Mouse (Mus musculus) hindbrain, embryonic 14.5 days (tissue): ENCODE data around the gene Kat2a. TPM values are rescaled to one million over a fixed set of nuclear protein-coding genes. Genes with fewer than 3 reads are reported as not detected.
A peak's percentile ranks its signal among the peaks of the same experiment; 100 is the strongest.

Experiments
- ATAC-seq: fragments of 200-750 bp; cut with Nextera tagmentation; 2 replicates; pipeline ENCODE4 v1.8.0; 2017; ENCODE audit warnings: moderate number of reproducible peaks, mild to moderate bottlenecking, moderate TSS enrichment, moderate library complexity; ENCODE audit not compliant: low FRiP score
- DNase-seq: peaks from one replicate; pipeline ENCODE4 v3.0.0-alpha.2; 2015; ENCODE audit warnings: low spot score
- H3K27ac ChIP-seq: fragments of 300-500 bp; sonication (generic); 2 replicates; pipeline ENCODE4 v1.5.1; 2014; ENCODE audit warnings: mild to moderate bottlenecking, moderate library complexity
- H3K27me3 ChIP-seq: fragments of 300-500 bp; sonication (generic); 2 replicates; pipeline ENCODE4 v1.6.1; 2014; ENCODE audit warnings: mild to moderate bottlenecking, low read length, mixed read lengths; ENCODE audit not compliant: control insufficient read depth, insufficient read depth
- H3K36me3 ChIP-seq: fragments of 300-500 bp; sonication (generic); replicated peaks from 2 replicates; pipeline ENCODE4 v1.6.1; 2014; ENCODE audit not compliant: control insufficient read depth, insufficient read depth
- H3K4me1 ChIP-seq: fragments of 300-500 bp; sonication (generic); replicated peaks from 2 replicates; pipeline ENCODE4 v1.6.1; 2014; ENCODE audit warnings: antibody characterized with exemption, low read length, mixed read lengths; ENCODE audit not compliant: control insufficient read depth, insufficient read depth
- H3K4me2 ChIP-seq: fragments of 300-500 bp; sonication (generic); replicated peaks from 2 replicates; pipeline ENCODE4 v1.6.1; 2014; ENCODE audit warnings: mild to moderate bottlenecking, moderate library complexity
- H3K4me3 ChIP-seq: fragments of 300-500 bp; sonication (generic); replicated peaks from 2 replicates; pipeline ENCODE4 v1.5.1; 2014; ENCODE audit warnings: mild to moderate bottlenecking, low read length
- H3K9ac ChIP-seq: fragments of 300-500 bp; sonication (generic); 2 replicates; pipeline ENCODE4 v1.6.1; 2014
- H3K9me3 ChIP-seq: fragments of 300-500 bp; sonication (generic); 2 replicates; pipeline ENCODE4 v1.6.1; 2016; ENCODE audit warnings: low read length; ENCODE audit not compliant: control insufficient read depth
- WGBS: fragments of 180-500 bp; shearing (Covaris S2); extraction: QIAGEN DNeasy Blood & Tissue Kit; methylation state at CpG from one replicate; pipeline ENCODE4 v1.1.7; 2014; 5-methylcytosine and 5-hydroxymethylcytosine counted together
- polyA plus RNA-seq: library from polyadenylated mRNA; unstranded; fragments of >200 nt; fragmentation: Nextera tagmentation; extraction: Ambion mirVana; gene quantifications from 2 replicates; pipeline ENCODE4 v1.2.1, GENCODE M21; 2014

Gene Kat2a
- polyA plus RNA-seq, 1 experiment from 2014 or later, result 57.8 TPM

DNA sequence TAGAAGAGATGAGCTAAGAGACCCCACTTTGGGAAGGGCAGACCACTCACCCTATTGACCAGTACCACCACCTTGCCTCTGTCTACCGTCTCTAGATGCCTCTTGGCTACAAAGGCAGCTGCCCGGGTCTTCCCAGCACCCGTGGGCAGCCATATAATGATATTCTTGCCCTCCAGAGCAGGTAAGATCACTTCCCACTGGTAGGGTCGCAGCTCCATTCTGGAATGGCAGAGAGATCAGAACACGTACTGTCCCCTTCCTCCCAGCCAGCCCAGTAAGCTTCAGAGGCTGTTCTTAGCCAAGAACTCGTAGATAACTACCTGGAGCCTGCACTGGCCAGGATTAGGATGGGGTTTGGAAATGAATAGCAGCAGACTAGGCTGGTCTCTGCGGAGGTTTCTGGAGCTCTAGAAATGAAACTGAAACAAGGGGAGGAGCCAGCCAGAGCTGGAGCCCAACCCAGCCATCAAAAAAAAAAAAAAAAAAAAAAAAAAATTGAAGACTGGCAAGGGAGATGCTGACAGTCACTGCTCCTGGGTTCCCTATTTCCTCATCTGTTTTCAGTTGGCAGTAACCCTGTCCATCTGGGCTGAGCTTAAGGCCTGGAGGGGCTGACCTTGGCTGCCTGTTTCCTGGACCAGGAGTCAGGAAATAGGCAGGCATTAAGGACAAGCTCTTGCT is 8.3 kb downstream of the Kat2a start, which contains the start of gene Dhx58:
Gene Dhx58 (minus strand): TSS at position 421 of the 681 bp plus-strand sequence.
- H3K4me1 ChIP-seq, result no peaks in the 10 kb centered on the region
- no peak within 1 kb of the TSS for H3K9ac ChIP-seq
- no peak within 1 kb of the TSS for H3K4me2 ChIP-seq
- 0 out of 2 replicates have a peak, but pooled peaks cover 7% of the 10 kb centered on the region for H3K27me3 ChIP-seq
- H3K36me3 ChIP-seq, result peaks cover 47% of the 10 kb centered on the region
- H3K9me3 ChIP-seq, result no peaks in the 10 kb centered on the region
- 67% methylated on average over 7 of the region's 7 CpGs for WGBS
- DNase-seq, result no peak
- no peak within 1 kb of the TSS for H3K27ac ChIP-seq
- H3K4me3 ChIP-seq, result no peak within 1 kb of the TSS
- ATAC-seq, result no peak

DNA sequence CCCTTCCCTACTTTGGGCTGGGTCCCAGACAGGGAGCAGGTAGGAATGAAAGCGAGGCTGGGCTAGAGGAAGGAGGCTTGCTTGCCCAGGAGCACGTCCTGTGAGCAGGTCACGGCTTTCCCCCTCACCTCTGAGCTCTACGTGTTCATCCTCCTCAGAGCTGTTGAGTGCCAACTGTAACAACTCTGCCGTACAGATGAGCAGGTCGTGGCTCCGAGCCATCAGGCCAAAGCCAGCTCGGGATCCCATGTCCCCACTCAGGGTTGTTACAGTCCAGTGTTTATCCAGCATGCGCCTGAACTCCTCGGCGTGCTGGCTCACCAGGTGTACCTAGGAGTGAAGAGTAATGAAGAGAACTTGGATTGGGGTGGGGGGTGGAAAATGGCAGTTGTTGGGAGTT is 8.9 kb downstream of the Kat2a start:
- Histone ChIP-seq H3K9me3 (no peaks in the 10 kb centered on the region), H3K4me1 (no peaks in the 10 kb centered on the region), H3K4me3 (no peak overlapping the region), H3K27ac (no peak overlapping the region), H3K9ac (no peak overlapping the region), H3K36me3 (peaks cover 41% of the 10 kb centered on the region), H3K4me2 (no peak overlapping the region), H3K27me3 (0 out of 2 replicates have a peak, but pooled peaks cover 7% of the 10 kb centered on the region)
- WGBS, result 70% methylated on average over 11 of the region's 11 CpGs
- no peak for ATAC-seq
- no peak for DNase-seq

DNA sequence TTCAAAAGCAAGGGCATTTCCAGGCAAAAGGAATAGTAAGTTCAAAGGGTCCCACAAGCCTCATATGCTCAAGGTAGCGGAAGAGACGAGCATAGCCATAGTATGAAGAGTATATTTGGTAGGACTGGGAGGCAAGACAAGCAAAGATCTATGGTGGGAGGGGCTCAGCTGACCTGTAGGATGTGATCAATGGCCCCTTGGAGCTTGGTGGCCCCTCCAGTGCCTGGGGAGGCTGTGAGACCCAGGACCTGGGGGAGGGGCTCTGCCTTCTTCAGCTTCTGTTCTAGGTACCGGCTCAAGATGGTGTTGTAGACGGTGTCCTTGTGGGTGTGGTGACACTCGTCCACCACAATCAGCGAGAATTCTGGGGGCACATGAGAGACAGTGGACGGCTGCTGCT is 9.4 kb downstream of the Kat2a start:
- no peak overlapping the region for H3K4me2 ChIP-seq

GRCm38 (mm10) chr11:100702081-100702851 is 10.0 kb downstream of the Kat2a start:
- H3K4me1 ChIP-seq, result no peaks in the 10 kb centered on the region
- H3K9me3 ChIP-seq, result no peaks in the 10 kb centered on the region
- H3K4me2 ChIP-seq, result no peak overlapping the region
- 35% methylated on average over 19 of the region's 19 CpGs for WGBS
- DNase-seq (peak; percentile 87), ATAC-seq (no peak)
- no peak overlapping the region for H3K9ac ChIP-seq
- H3K4me3 ChIP-seq, result no peak overlapping the region
- H3K27ac ChIP-seq, result no peak overlapping the region
- H3K36me3 ChIP-seq, result peaks cover 30% of the 10 kb centered on the region
- H3K27me3 ChIP-seq, result 0 out of 2 replicates have a peak, but pooled peaks cover 7% of the 10 kb centered on the region

More for the DNA sequence above, 9.4 kb downstream of the Kat2a start:
- no peak overlapping the region for H3K27ac ChIP-seq
- DNase-seq (no peak), ATAC-seq (no peak)
- H3K4me3 ChIP-seq, result no peak overlapping the region
- H3K9me3 ChIP-seq, result no peaks in the 10 kb centered on the region
- WGBS, result 39% methylated on average over 7 of the region's 7 CpGs
- H3K4me1 ChIP-seq, result no peaks in the 10 kb centered on the region
- no peak overlapping the region for H3K9ac ChIP-seq
- 0 out of 2 replicates have a peak, but pooled peaks cover 7% of the 10 kb centered on the region for H3K27me3 ChIP-seq
- H3K36me3 ChIP-seq, result peaks cover 36% of the 10 kb centered on the region

DNA sequence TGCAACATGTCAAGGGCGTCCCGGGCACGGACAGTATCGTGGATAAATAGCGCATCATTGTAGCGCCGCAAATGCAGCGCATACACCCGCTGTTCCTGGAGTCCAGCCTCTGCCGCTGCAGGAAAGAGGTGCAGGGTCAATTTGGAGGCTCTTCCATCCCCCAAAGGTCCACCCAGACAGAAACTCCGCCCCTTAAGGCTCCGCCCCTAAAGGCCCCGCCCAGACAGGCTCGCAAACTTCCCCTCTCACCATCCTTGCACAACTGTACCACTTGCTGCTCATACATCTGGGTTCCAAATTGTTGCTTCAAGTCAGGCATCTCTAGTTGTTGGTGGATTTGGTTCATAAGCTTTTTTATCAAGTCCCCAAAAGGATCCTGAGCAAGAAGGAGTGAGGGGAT is 11.0 kb downstream of the Kat2a start:
- ATAC-seq (no peak), DNase-seq (no peak)
- H3K4me3 ChIP-seq, result 0 out of 2 replicates have a peak overlapping the region, but pooled peaks have one; percentile 7
- H3K27me3 ChIP-seq, result 0 out of 2 replicates have a peak, but pooled peaks cover 7% of the 10 kb centered on the region
- H3K36me3 ChIP-seq, result peaks cover 20% of the 10 kb centered on the region
- H3K9ac ChIP-seq, result 0 out of 2 replicates have a peak overlapping the region, but pooled peaks have one; percentile 24
- H3K4me1 ChIP-seq, result no peaks in the 10 kb centered on the region
- WGBS, result 2% methylated on average over 14 of the region's 14 CpGs
- no peak overlapping the region for H3K27ac ChIP-seq
- no peaks in the 10 kb centered on the region for H3K9me3 ChIP-seq
- H3K4me2 ChIP-seq, result peak overlapping the region; percentile 33

- H3K36me3 ChIP-seq, result peaks cover 14% of the 10 kb centered on the region
- H3K4me2 ChIP-seq, result no peak overlapping the region
- H3K4me1 ChIP-seq, result no peaks in the 10 kb centered on the region
- 0 out of 2 replicates have a peak, but pooled peaks cover 7% of the 10 kb centered on the region for H3K27me3 ChIP-seq
- H3K9ac ChIP-seq, result 0 out of 2 replicates have a peak overlapping the region, but pooled peaks have one; percentile 24
- DNase-seq (no peak), ATAC-seq (no peak)
- H3K9me3 ChIP-seq, result no peaks in the 10 kb centered on the region
- H3K4me3 ChIP-seq, result no peak overlapping the region
- H3K27ac ChIP-seq, result no peak overlapping the region
- WGBS, result 70% methylated on average over 3 of the region's 3 CpGs
Observed at GRCm38 (mm10) chr11:100700710-100701109, 11.6 kb downstream of the Kat2a start.

DNA sequence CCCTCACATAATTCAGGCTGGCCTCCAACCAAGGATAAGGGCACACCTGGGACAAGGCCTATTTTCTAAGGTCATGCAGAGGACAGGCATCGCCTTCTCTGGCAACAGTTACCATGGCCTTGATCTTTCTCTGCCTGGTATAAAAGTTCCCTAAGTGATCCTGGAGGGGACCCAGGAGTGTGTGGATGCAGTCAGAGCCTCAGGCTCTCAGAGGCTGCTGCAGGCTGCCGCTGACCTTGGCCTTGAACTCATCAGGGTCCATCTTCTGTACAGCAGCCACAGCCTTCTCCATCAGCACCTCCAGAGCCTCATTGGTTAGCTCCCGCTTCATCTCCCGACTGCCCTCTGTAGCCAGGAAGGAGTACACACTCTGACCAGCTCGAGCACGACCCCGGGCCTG is 14.3 kb downstream of the Kat2a start:
- Histone ChIP-seq H3K27me3 (0 out of 2 replicates have a peak, but pooled peaks cover 7% of the 10 kb centered on the region), H3K9ac (no peak overlapping the region), H3K4me1 (no peaks in the 10 kb centered on the region), H3K36me3 (no peaks in the 10 kb centered on the region), H3K27ac (no peak overlapping the region), H3K9me3 (no peaks in the 10 kb centered on the region), H3K4me3 (no peak overlapping the region), H3K4me2 (no peak overlapping the region)
- DNase-seq (no peak), ATAC-seq (no peak)
- 79% methylated on average over 7 of the region's 7 CpGs for WGBS

DNA sequence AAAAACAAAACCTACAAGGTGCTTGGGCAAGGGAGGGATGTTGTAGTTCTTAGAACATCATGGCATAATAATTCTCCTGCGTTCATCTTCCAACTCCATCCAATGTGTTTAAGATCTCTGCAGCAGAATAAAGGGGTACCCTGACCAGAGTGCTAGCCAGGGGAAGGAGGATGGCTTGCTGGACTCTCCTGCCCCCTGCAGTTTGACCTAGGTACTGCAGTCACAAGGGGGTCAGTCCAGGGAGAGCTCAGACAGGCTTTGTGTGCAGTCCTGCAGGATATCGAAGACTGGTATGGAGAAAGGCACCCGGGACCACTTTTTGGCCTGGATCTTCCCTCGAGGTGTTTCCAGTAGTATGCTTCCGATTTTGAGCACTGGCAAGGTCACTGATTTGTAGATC is 17.3 kb downstream of the Kat2a start:
- Histone ChIP-seq H3K9me3 (no peaks in the 10 kb centered on the region), H3K27me3 (peaks cover 7% of the 10 kb centered on the region; the same call in 1 of the 2 replicates), H3K36me3 (no peaks in the 10 kb centered on the region), H3K4me2 (no peak overlapping the region), H3K9ac (no peak overlapping the region), H3K4me1 (0 out of 2 replicates have a peak, but pooled peaks cover 4% of the 10 kb centered on the region), H3K27ac (no peak overlapping the region), H3K4me3 (no peak overlapping the region)
- peak; percentile 74 for DNase-seq
- WGBS, result 38% methylated on average over 5 of the region's 5 CpGs
- ATAC-seq, result no peak; the same call in 1 of the 2 replicates

DNA sequence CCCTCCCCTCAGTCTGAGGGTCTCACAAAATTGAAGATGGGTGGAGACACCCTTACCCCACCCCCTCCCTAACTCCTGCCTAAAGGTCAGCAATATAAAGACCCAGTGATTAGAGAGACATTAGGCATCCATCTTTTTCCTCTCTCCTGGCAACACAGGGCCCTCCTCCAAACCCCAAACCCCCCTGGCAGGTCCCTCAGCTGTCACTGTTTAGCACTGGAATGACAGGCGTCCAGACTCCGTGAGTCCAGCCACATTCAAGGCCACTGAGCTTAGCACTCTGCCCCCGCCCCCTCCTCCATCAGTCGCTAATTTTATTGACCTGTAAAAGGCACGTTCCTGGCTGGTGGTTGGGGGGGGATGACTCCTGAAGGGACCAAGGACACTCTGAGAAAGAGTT is 19.1 kb downstream of the Kat2a start:
- Histone ChIP-seq H3K27me3 (peaks cover 7% of the 10 kb centered on the region; the same call in 1 of the 2 replicates), H3K9ac (no peak overlapping the region), H3K27ac (no peak overlapping the region), H3K4me1 (0 out of 2 replicates have a peak, but pooled peaks cover 4% of the 10 kb centered on the region), H3K4me2 (no peak overlapping the region), H3K9me3 (no peaks in the 10 kb centered on the region), H3K4me3 (no peak overlapping the region), H3K36me3 (no peaks in the 10 kb centered on the region)
- ATAC-seq (no peak), DNase-seq (no peak)
- 19% methylated on average over 5 of the region's 5 CpGs for WGBS
